Mouse (Mus musculus) midbrain, embryonic 12.5 days (tissue): ENCODE results near the gene Ppp1r14a. TPM values are rescaled to one million over a fixed set of nuclear protein-coding genes. Genes with fewer than 3 reads are reported as not detected.

Experiments
- ATAC-seq: fragments of 200-750 bp; cut with Nextera tagmentation; 2 replicates; pipeline ENCODE4 v1.8.0; 2017; ENCODE audit warnings: low read depth, moderate TSS enrichment, moderate library complexity; ENCODE audit not compliant: low FRiP score
- H3K27ac ChIP-seq: fragments of 300-500 bp; sonication (generic); replicated peaks from 2 replicates; pipeline ENCODE4 v1.5.1; 2016; ENCODE audit warnings: mild to moderate bottlenecking
- H3K27me3 ChIP-seq: fragments of 300-500 bp; sonication (generic); 2 replicates; pipeline ENCODE4 v1.6.1; 2016; ENCODE audit warnings: mild to moderate bottlenecking
- H3K36me3 ChIP-seq: fragments of 300-500 bp; sonication (generic); 2 replicates; pipeline ENCODE4 v1.6.1; 2016
- H3K4me1 ChIP-seq: fragments of 300-500 bp; sonication (generic); 2 replicates; pipeline ENCODE4 v1.6.1; 2016
- H3K4me2 ChIP-seq: fragments of 300-500 bp; sonication (generic); replicated peaks from 2 replicates; pipeline ENCODE4 v1.6.1; 2016; ENCODE audit warnings: mild to moderate bottlenecking, moderate library complexity
- H3K4me3 ChIP-seq: fragments of 300-500 bp; sonication (generic); 2 replicates; pipeline ENCODE4 v1.5.1; 2016; ENCODE audit warnings: mild to moderate bottlenecking
- H3K9ac ChIP-seq: fragments of 300-500 bp; sonication (generic); replicated peaks from 2 replicates; pipeline ENCODE4 v1.6.1; 2016; ENCODE audit warnings: mild to moderate bottlenecking, moderate library complexity
- H3K9me3 ChIP-seq: fragments of 300-500 bp; sonication (generic); 2 replicates; pipeline ENCODE4 v1.6.1; 2016; ENCODE audit warnings: mild to moderate bottlenecking
- WGBS: fragments of 180-500 bp; shearing (Covaris S2); methylation state at CpG from one replicate; pipeline ENCODE4 v1.1.7; 2016; 5-methylcytosine and 5-hydroxymethylcytosine counted together
- polyA plus RNA-seq: library from polyadenylated mRNA; unstranded; fragments of >200 nt; fragmentation: Nextera tagmentation; extraction: Ambion mirVana; gene quantifications from 2 replicates; pipeline ENCODE4 v1.2.1, GENCODE M21; 2016

Ppp1r14a gene
- polyA plus RNA-seq, result 19.2 and 20.0 TPM in 2 replicates

GRCm38 (mm10) chr7:29288942-29289638 lies at the start of gene Ppp1r14a:
Ppp1r14a (plus strand) TSS chr7:29289308.
- H3K4me1 ChIP-seq, result peaks cover 47% of the 10 kb centered on the region
- peaks cover 50% of the 10 kb centered on the region for H3K27me3 ChIP-seq
- peak within 1 kb of the TSS; percentile 30 for H3K27ac ChIP-seq
- H3K36me3 ChIP-seq, result no peaks in the 10 kb centered on the region
- H3K9ac ChIP-seq, result peak within 1 kb of the TSS; percentile 61
- ATAC-seq, result peak; percentile 25; the same call in 1 of the 2 replicates
- H3K4me2 ChIP-seq, result peak within 1 kb of the TSS; percentile 85
- WGBS, result under 1% methylated on average over 59 of the region's 59 CpGs
- H3K9me3 ChIP-seq, result no peaks in the 10 kb centered on the region
- H3K4me3 ChIP-seq, result peak within 1 kb of the TSS; percentile 53

GRCm38 (mm10) chr7:29244732-29245416 lies 44.2 kb upstream of the Ppp1r14a start:
- no peak overlapping the region for H3K9ac ChIP-seq
- ATAC-seq, result no peak
- H3K9me3 ChIP-seq, result no peaks in the 10 kb centered on the region
- peaks cover 25% of the 10 kb centered on the region for H3K27me3 ChIP-seq
- 81% methylated on average over 7 of the region's 7 CpGs for WGBS
- no peak overlapping the region for H3K27ac ChIP-seq
- H3K36me3 ChIP-seq, result peaks cover 26% of the 10 kb centered on the region
- no peak overlapping the region for H3K4me3 ChIP-seq
- no peak overlapping the region for H3K4me2 ChIP-seq
- peaks cover 14% of the 10 kb centered on the region for H3K4me1 ChIP-seq

GRCm38 (mm10) chr7:29246015-29246414 lies 43.1 kb upstream of the Ppp1r14a start:
- Histone ChIP-seq H3K4me2 (no peak overlapping the region), H3K9ac (no peak overlapping the region), H3K9me3 (no peaks in the 10 kb centered on the region), H3K27ac (no peak overlapping the region), H3K27me3 (peaks cover 25% of the 10 kb centered on the region), H3K36me3 (peaks cover 26% of the 10 kb centered on the region), H3K4me3 (no peak overlapping the region), H3K4me1 (peaks cover 14% of the 10 kb centered on the region)
- WGBS, result 89% methylated on average over 5 of the region's 5 CpGs
- ATAC-seq, result no peak

- 87% methylated on average over 21 of the region's 21 CpGs for WGBS
- H3K27ac ChIP-seq, result no peak overlapping the region
- peaks cover 25% of the 10 kb centered on the region for H3K27me3 ChIP-seq
Observed at GRCm38 (mm10) chr7:29246619-29247313, 42.3 kb upstream of the Ppp1r14a start.

GRCm38 (mm10) chr7:29247314-29247700 lies 41.8 kb upstream of the Ppp1r14a start:
- Histone ChIP-seq H3K9me3 (no peaks in the 10 kb centered on the region), H3K36me3 (peaks cover 26% of the 10 kb centered on the region), H3K9ac (no peak overlapping the region; the same call in 1 of the 2 replicates), H3K27ac (no peak overlapping the region), H3K4me1 (peaks cover 14% of the 10 kb centered on the region), H3K4me2 (peak overlapping the region; percentile 44), H3K27me3 (peaks cover 25% of the 10 kb centered on the region), H3K4me3 (peak overlapping the region; percentile 21; the same call in 1 of the 2 replicates)
- ATAC-seq, result 0 out of 2 replicates have a peak, but pooled peaks have one; percentile 54
- WGBS, result 27% methylated on average over 16 of the region's 16 CpGs

More at GRCm38 (mm10) chr7:29246619-29247313, 42.3 kb upstream of the Ppp1r14a start:
- H3K36me3 ChIP-seq, result peaks cover 26% of the 10 kb centered on the region
- H3K4me2 ChIP-seq, result no peak overlapping the region
- no peak for ATAC-seq
- no peak overlapping the region; the same call in 1 of the 2 replicates for H3K9ac ChIP-seq
- no peak overlapping the region for H3K4me3 ChIP-seq
- peaks cover 14% of the 10 kb centered on the region for H3K4me1 ChIP-seq
- no peaks in the 10 kb centered on the region for H3K9me3 ChIP-seq

- WGBS, result 12% methylated on average over 19 of the region's 19 CpGs
- Histone ChIP-seq H3K4me3 (peak overlapping the region; percentile 21), H3K36me3 (peaks cover 26% of the 10 kb centered on the region), H3K4me2 (peak overlapping the region; percentile 44), H3K9ac (no peak overlapping the region; the same call in 1 of the 2 replicates), H3K27me3 (peaks cover 25% of the 10 kb centered on the region), H3K4me1 (peaks cover 14% of the 10 kb centered on the region), H3K9me3 (no peaks in the 10 kb centered on the region), H3K27ac (no peak overlapping the region)
- peak; percentile 39; the same call in 1 of the 2 replicates for ATAC-seq
Observed at GRCm38 (mm10) chr7:29247706-29248105, 41.4 kb upstream of the Ppp1r14a start.

- peaks cover 14% of the 10 kb centered on the region for H3K4me1 ChIP-seq
- H3K27ac ChIP-seq, result no peak within 1 kb of the TSS
- H3K4me2 ChIP-seq, result peak within 1 kb of the TSS; percentile 44
- ATAC-seq, result no peak
- WGBS, result 12% methylated on average over 20 of the region's 20 CpGs
- peak within 1 kb of the TSS; percentile 21 for H3K4me3 ChIP-seq
- peaks cover 25% of the 10 kb centered on the region for H3K27me3 ChIP-seq
- H3K36me3 ChIP-seq, result peaks cover 26% of the 10 kb centered on the region
- H3K9me3 ChIP-seq, result no peaks in the 10 kb centered on the region
- H3K9ac ChIP-seq, result no peak within 1 kb of the TSS; the same call in 1 of the 2 replicates
Observed at GRCm38 (mm10) chr7:29248261-29248841, 40.8 kb upstream of the Ppp1r14a start, which contains the start of gene 2200002D01Rik. 2200002D01Rik (minus strand) TSS chr7:29248466.

- Histone ChIP-seq H3K9me3 (no peaks in the 10 kb centered on the region), H3K9ac (no peak overlapping the region), H3K4me1 (peaks cover 14% of the 10 kb centered on the region), H3K27ac (no peak overlapping the region), H3K4me3 (no peak overlapping the region), H3K4me2 (no peak overlapping the region), H3K36me3 (peaks cover 4% of the 10 kb centered on the region; the same call in 1 of the 2 replicates), H3K27me3 (peaks cover 25% of the 10 kb centered on the region)
- no peak for ATAC-seq
- WGBS, result 80% methylated on average over 3 of the region's 3 CpGs
Observed at GRCm38 (mm10) chr7:29251166-29251565, 37.9 kb upstream of the Ppp1r14a start.

GRCm38 (mm10) chr7:29253842-29254241 lies 35.3 kb upstream of the Ppp1r14a start:
- H3K36me3 ChIP-seq, result no peaks in the 10 kb centered on the region
- ATAC-seq, result no peak
- no peak overlapping the region for H3K9ac ChIP-seq
- H3K4me1 ChIP-seq, result peaks cover 7% of the 10 kb centered on the region; the same call in 1 of the 2 replicates
- H3K4me3 ChIP-seq, result no peak overlapping the region
- no peaks in the 10 kb centered on the region for H3K9me3 ChIP-seq
- H3K27ac ChIP-seq, result no peak overlapping the region
- H3K4me2 ChIP-seq, result no peak overlapping the region
- WGBS, result 51% methylated on average over 5 of the region's 5 CpGs
- peaks cover 3% of the 10 kb centered on the region for H3K27me3 ChIP-seq

- H3K36me3 ChIP-seq, result no peaks in the 10 kb centered on the region
- peaks cover 16% of the 10 kb centered on the region for H3K4me1 ChIP-seq
- no peak for ATAC-seq
- H3K27ac ChIP-seq, result no peak overlapping the region
- no peak overlapping the region for H3K9ac ChIP-seq
- no peaks in the 10 kb centered on the region for H3K9me3 ChIP-seq
- no peaks in the 10 kb centered on the region for H3K27me3 ChIP-seq
- H3K4me3 ChIP-seq, result no peak overlapping the region
- no peak overlapping the region for H3K4me2 ChIP-seq
- WGBS, result 84% methylated on average over 4 of the region's 4 CpGs
Observed at GRCm38 (mm10) chr7:29255875-29256274, 33.2 kb upstream of the Ppp1r14a start.

GRCm38 (mm10) chr7:29257368-29257767 lies 31.7 kb upstream of the Ppp1r14a start:
- peaks cover 16% of the 10 kb centered on the region for H3K4me1 ChIP-seq
- no peak overlapping the region for H3K4me2 ChIP-seq
- no peak overlapping the region for H3K27ac ChIP-seq
- WGBS, result 82% methylated on average over 1 of the region's 1 CpGs
- ATAC-seq, result no peak
- H3K27me3 ChIP-seq, result no peaks in the 10 kb centered on the region
- H3K9ac ChIP-seq, result no peak overlapping the region
- H3K9me3 ChIP-seq, result no peaks in the 10 kb centered on the region
- no peaks in the 10 kb centered on the region for H3K36me3 ChIP-seq
- no peak overlapping the region for H3K4me3 ChIP-seq
